Mouse (Mus musculus): ENCODE measurements at regions not wholly inside any gene's neighbourhood (a gene's known extent, or its start where the extent isn't known, plus 50 kb on each side); places are given as distances from the start of the nearest gene placed in this dataset.

GRCm38 (mm10) chr1:71970771-71971170 is 241.3 kb downstream of the Mreg start:
- TF ChIP-seq POLR2A (IDR thresholded peaks at IDR 0.05; ENCODE audit: insufficient read depth, low read depth, low read length) (no peak), CTCF (IDR thresholded peaks at IDR 0.05) (no peak)
